Mouse (Mus musculus): ENCODE measurements around the gene Timm17a. TPM values are rescaled to one million over a fixed set of nuclear protein-coding genes. Genes with fewer than 3 reads are reported as not detected.

The Timm17a gene
- polyA plus RNA-seq, 1 experiment from 2014 or later = 177 TPM

GRCm38 (mm10) chr1:135281841-135282240, 31.7 kb downstream of the Timm17a start:
- DNase-seq = no peak
- no peak for ATAC-seq (ENCODE audit: insufficient read depth)
- Histone ChIP-seq H3K9me3 (ENCODE audit: low read depth, low read length) (no peaks in the 10 kb centered on the region), H3K4me3 (ENCODE audit: low read depth, low read length) (no peak overlapping the region), H3K4me2 (no peak overlapping the region; the same call in 1 of the 2 replicates), H3K27me3 (ENCODE audit: insufficient read depth, low read length) (no peaks in the 10 kb centered on the region), H3K27ac (ENCODE audit: low read depth) (no peak overlapping the region), H3K4me1 (ENCODE audit: insufficient read depth) (no peaks in the 10 kb centered on the region), H3K9ac (no peak overlapping the region), H3K36me3 (ENCODE audit: insufficient read depth) (peaks cover 22% of the 10 kb centered on the region)
- no peak for TF ChIP-seq CTCF (IDR thresholded peaks at IDR 0.05; ENCODE audit: low read depth)
- 94% methylated on average over 17 of the region's 17 CpGs for WGBS

GRCm38 (mm10) chr1:135280646-135281045, 32.9 kb downstream of the Timm17a start:
- no peaks in the 10 kb centered on the region for H3K9me3 ChIP-seq (ENCODE audit: low read depth, low read length)
- ATAC-seq (ENCODE audit: insufficient read depth) = no peak
- TF ChIP-seq CTCF (IDR thresholded peaks at IDR 0.05; ENCODE audit: low read depth) = no peak
- no peak overlapping the region for H3K27ac ChIP-seq (ENCODE audit: low read depth)
- no peaks in the 10 kb centered on the region for H3K4me1 ChIP-seq (ENCODE audit: insufficient read depth)
- H3K36me3 ChIP-seq (ENCODE audit: insufficient read depth) = peaks cover 33% of the 10 kb centered on the region
- WGBS = 58% methylated on average over 9 of the region's 9 CpGs
- peak; percentile 74 for DNase-seq
- no peak overlapping the region for H3K9ac ChIP-seq
- H3K4me3 ChIP-seq (ENCODE audit: low read depth, low read length) = no peak overlapping the region
- no peak overlapping the region for H3K4me2 ChIP-seq
- H3K27me3 ChIP-seq (ENCODE audit: insufficient read depth, low read length) = no peaks in the 10 kb centered on the region

- no peak overlapping the region for H3K9ac ChIP-seq
- H3K4me2 ChIP-seq = no peak overlapping the region
- ATAC-seq (ENCODE audit: insufficient read depth) (no peak), DNase-seq (no peak)
- 86% methylated on average over 9 of the region's 9 CpGs for WGBS
- peaks cover 48% of the 10 kb centered on the region for H3K36me3 ChIP-seq (ENCODE audit: insufficient read depth)
- no peak overlapping the region for H3K27ac ChIP-seq (ENCODE audit: low read depth)
- H3K27me3 ChIP-seq (ENCODE audit: insufficient read depth, low read length) = no peaks in the 10 kb centered on the region
- H3K4me3 ChIP-seq (ENCODE audit: low read depth, low read length) = no peak overlapping the region
- H3K4me1 ChIP-seq (ENCODE audit: insufficient read depth) = no peaks in the 10 kb centered on the region
- no peak for TF ChIP-seq CTCF (IDR thresholded peaks at IDR 0.05; ENCODE audit: low read depth)
- H3K9me3 ChIP-seq (ENCODE audit: low read depth, low read length) = no peaks in the 10 kb centered on the region
Observed at GRCm38 (mm10) chr1:135271371-135271770, 42.2 kb downstream of the Timm17a start.

- ATAC-seq (ENCODE audit: insufficient read depth) (no peak), DNase-seq (no peak)
- H3K4me2 ChIP-seq = no peak overlapping the region
- H3K27ac ChIP-seq (ENCODE audit: low read depth) = no peak overlapping the region
- H3K9me3 ChIP-seq (ENCODE audit: low read depth, low read length) = no peaks in the 10 kb centered on the region
- no peak overlapping the region for H3K9ac ChIP-seq
- no peaks in the 10 kb centered on the region for H3K27me3 ChIP-seq (ENCODE audit: insufficient read depth, low read length)
- no peak for TF ChIP-seq CTCF (IDR thresholded peaks at IDR 0.05; ENCODE audit: low read depth)
- peaks cover 61% of the 10 kb centered on the region for H3K36me3 ChIP-seq (ENCODE audit: insufficient read depth)
- H3K4me3 ChIP-seq (ENCODE audit: low read depth, low read length) = no peak overlapping the region
- no peaks in the 10 kb centered on the region for H3K4me1 ChIP-seq (ENCODE audit: insufficient read depth)
- WGBS = 80% methylated on average over 10 of the region's 10 CpGs
Observed at GRCm38 (mm10) chr1:135267663-135268446, 45.7 kb downstream of the Timm17a start.

GRCm38 (mm10) chr1:135265834-135266233, 47.7 kb downstream of the Timm17a start:
- H3K27ac ChIP-seq (ENCODE audit: low read depth) = no peak overlapping the region
- H3K36me3 ChIP-seq (ENCODE audit: insufficient read depth) = peaks cover 46% of the 10 kb centered on the region
- no peak overlapping the region for H3K9ac ChIP-seq
- WGBS = 78% methylated on average over 5 of the region's 5 CpGs
- no peaks in the 10 kb centered on the region for H3K9me3 ChIP-seq (ENCODE audit: low read depth, low read length)
- no peaks in the 10 kb centered on the region for H3K27me3 ChIP-seq (ENCODE audit: insufficient read depth, low read length)
- no peak overlapping the region for H3K4me2 ChIP-seq
- no peak overlapping the region for H3K4me3 ChIP-seq (ENCODE audit: low read depth, low read length)
- no peak for TF ChIP-seq CTCF (IDR thresholded peaks at IDR 0.05; ENCODE audit: low read depth)
- DNase-seq (no peak), ATAC-seq (ENCODE audit: insufficient read depth) (no peak)
- H3K4me1 ChIP-seq (ENCODE audit: insufficient read depth) = no peaks in the 10 kb centered on the region

- ATAC-seq (ENCODE audit: insufficient read depth) (no peak), DNase-seq (no peak)
- Histone ChIP-seq H3K36me3 (ENCODE audit: insufficient read depth) (peaks cover 46% of the 10 kb centered on the region), H3K4me2 (no peak overlapping the region), H3K9me3 (ENCODE audit: low read depth, low read length) (no peaks in the 10 kb centered on the region), H3K9ac (no peak overlapping the region), H3K27ac (ENCODE audit: low read depth) (no peak overlapping the region), H3K4me1 (ENCODE audit: insufficient read depth) (peaks cover 6% of the 10 kb centered on the region; the same call in 1 of the 2 replicates), H3K4me3 (ENCODE audit: low read depth, low read length) (no peak overlapping the region), H3K27me3 (ENCODE audit: insufficient read depth, low read length) (no peaks in the 10 kb centered on the region)
- TF ChIP-seq CTCF (IDR thresholded peaks at IDR 0.05; ENCODE audit: low read depth) = no peak
- 70% methylated on average over 9 of the region's 9 CpGs for WGBS
Observed at GRCm38 (mm10) chr1:135263316-135263715, 50.3 kb downstream of the Timm17a start.

- H3K36me3 ChIP-seq (ENCODE audit: insufficient read depth) = peaks cover 45% of the 10 kb centered on the region
Observed at GRCm38 (mm10) chr1:135262329-135262728, 51.2 kb downstream of the Timm17a start.

More at GRCm38 (mm10) chr1:135262329-135262728, 51.2 kb downstream of the Timm17a start:
- TF ChIP-seq CTCF (IDR thresholded peaks at IDR 0.05; ENCODE audit: low read depth) = no peak
- Histone ChIP-seq H3K4me2 (no peak overlapping the region), H3K9me3 (ENCODE audit: low read depth, low read length) (no peaks in the 10 kb centered on the region), H3K4me1 (ENCODE audit: insufficient read depth) (peaks cover 7% of the 10 kb centered on the region; the same call in 1 of the 2 replicates), H3K27me3 (ENCODE audit: insufficient read depth, low read length) (no peaks in the 10 kb centered on the region), H3K27ac (ENCODE audit: low read depth) (no peak overlapping the region), H3K9ac (no peak overlapping the region), H3K4me3 (ENCODE audit: low read depth, low read length) (no peak overlapping the region)
- DNase-seq (no peak), ATAC-seq (ENCODE audit: insufficient read depth) (no peak)
- 80% methylated on average over 3 of the region's 3 CpGs for WGBS
